Mouse (Mus musculus): ENCODE data around the gene Tmem269.

Gene Tmem269

DNA sequence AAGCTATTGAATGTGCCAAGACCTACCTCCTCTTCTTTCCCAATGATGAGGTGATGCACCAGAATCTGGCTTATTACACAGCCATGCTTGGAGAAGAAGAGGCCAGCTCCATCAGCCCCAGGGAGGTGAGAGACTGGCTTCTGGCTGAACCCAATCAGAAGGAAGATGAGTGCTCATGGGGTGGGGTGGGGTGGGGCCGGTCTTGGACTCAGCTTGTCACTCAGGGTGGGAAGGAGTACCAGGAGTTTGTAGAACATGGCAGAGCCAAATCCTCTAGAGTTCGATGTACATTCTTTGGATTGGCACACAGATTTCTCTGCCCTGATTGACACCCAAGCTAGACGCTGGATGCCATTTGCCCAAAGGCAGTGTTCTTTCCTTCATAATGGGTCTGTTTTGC, 20.6 kb upstream of the Tmem269 start:
- CTCF ChIA-PET = interaction anchor here (0.9 to 1.1 kb wide), 2 partner anchors 21 to 101 kb away, joined by 4 to 5 read pairs; partner anchors contain the start of gene Tmem269

- CTCF ChIA-PET = no interaction called here
Observed at GRCm38 (mm10) chr4:119234348-119234747, 16.3 kb upstream of the Tmem269 start.

DNA sequence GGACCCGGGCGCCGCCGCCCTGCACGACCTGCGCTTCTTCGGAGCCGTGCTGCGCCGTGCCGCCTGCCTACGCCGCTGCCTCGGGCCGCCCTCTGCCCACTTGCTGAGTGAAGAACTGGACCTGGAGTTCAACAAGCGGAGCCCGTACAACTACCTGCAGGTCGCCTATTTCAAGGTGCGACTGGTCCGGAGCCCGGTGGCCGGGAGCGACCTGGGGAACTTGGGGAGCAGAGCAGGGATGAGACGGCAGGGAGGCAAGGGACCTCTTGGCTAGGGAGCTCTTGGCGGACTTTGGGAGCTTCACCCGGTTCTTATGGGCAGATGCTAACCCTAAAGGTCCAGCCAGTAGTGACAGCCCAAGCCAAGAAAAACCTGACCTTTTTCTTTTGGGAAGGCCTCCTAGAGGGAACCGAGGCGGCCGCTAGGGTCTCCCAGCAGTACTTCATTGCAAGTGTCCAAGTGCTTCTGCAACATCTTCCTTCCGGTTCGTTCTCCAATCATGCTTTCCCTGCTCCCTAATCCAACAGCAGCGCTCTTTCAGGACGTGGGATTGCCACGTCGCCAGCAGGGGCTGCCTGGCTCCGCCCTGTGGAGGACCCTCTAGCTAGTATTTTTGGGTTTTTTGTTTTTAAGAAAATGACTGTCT, 15.4 kb upstream of the Tmem269 start:
- CTCF ChIA-PET = no interaction called here

GRCm38 (mm10) chr4:119232410-119233255, 14.6 kb upstream of the Tmem269 start, which contains the start of the genes AU022252 and P3h1:
AU022252 (minus strand) TSS chr4:119232712.
P3h1 (plus strand) TSS chr4:119232915.
- CTCF ChIA-PET = interaction anchor here (0.8 kb wide), 1 partner anchor 9 kb away, joined by 20 read pairs; no protein-coding TSS in a partner anchor

DNA sequence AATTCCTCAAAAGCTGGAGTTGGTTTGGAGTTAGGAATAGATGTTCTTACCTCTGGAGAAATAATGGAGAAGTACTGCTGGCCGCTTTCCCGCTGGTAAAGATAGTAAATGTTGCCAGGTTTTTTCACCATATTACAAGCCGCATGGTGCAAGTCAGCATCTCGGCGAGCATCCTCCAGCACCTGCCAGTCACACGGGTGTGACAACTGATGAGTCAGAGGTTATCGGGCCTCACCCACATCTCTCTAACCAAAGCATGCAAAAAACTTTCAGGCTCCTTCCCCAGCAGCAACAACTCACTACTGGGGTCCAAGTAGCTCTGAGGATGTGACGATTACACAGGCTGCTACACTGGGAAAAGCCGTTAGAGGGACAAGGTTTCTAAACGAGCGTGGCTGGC, 8.7 kb upstream of the Tmem269 start:
- CTCF ChIA-PET = no interaction called here

- CTCF ChIA-PET = no interaction called here
Observed at GRCm38 (mm10) chr4:119225719-119226118, 7.7 kb upstream of the Tmem269 start.

GRCm38 (mm10) chr4:119224534-119224933, 6.5 kb upstream of the Tmem269 start:
- CTCF ChIA-PET = no interaction called here

DNA sequence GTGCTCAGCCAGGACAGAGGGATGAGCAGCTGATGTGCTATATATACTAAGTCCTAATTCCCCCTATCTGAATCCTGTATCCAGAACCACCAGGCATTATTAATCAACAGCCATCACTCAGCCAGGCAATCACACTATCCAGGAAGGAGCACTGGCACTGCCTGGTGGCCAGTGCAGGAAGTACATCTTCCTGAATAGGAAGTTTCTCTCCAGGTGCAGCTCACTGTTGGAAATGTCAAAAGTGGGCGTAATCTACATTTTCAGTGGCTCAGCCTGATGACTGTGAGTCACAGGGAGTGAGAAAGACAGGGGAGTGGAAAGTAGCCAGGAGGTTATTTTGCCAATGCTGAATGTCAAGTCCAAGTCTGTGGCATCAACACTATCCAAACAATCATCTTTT, 5.7 kb upstream of the Tmem269 start:
- CTCF ChIA-PET = interaction anchor here (0.7 kb wide), 3 partner anchors 9 to 122 kb away, joined by 3 to 20 read pairs (median 4); partner anchors contain the start of genes AU022252 and P3h1

DNA sequence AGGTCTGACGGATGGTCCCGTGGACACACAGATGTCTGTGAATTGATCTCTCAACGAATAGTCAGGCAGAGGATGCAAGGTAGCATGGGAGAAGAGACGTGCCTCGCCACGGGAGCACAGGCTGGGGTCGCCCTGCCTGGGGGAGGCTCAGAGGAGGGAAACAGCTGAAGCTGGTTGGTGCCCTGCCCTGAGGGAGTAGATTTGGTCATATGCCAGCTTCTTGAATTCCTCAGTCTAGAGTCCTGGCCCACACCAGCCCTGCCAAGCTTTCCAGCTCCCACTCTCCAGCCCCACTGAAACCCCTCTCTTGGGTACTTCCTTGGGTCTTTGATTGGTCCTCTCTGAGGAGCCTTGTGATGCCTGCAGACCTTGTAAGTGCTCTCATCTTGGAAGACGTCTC, 1.4 kb downstream of the Tmem269 start:
- CTCF ChIA-PET = no interaction called here

DNA sequence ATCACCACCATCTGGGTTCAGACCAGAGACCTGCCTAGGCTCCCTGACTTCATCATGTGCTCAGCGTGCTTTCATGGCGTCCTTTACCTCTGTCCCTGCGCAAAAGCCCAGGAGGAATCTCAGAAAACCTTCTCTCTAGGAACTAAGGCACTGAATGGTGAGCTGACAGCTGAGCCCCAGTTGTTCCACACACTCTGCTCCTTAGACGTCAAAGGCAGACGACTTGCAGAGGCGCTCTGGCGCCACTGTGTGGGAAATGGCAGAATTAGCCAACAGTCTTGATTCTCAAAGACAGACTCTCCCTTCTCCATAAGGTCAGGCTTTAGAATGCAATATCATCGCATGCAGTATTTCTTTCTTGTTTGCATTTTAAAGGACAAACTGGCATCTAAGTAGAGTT, 13.3 kb downstream of the Tmem269 start:
- CTCF ChIA-PET = no interaction called here

- CTCF ChIA-PET = interaction anchor here (0.8 kb wide), 1 partner anchor 194 kb away, joined by 11 read pairs; no protein-coding TSS in a partner anchor
Observed at GRCm38 (mm10) chr4:119198105-119198504, 19.9 kb downstream of the Tmem269 start.

- CTCF ChIA-PET = interaction anchor here (0.5 to 0.9 kb wide), 4 partner anchors 136 to 773 kb away, joined by 3 to 5 read pairs (median 4); no protein-coding TSS in a partner anchor
Observed at GRCm38 (mm10) chr4:119195582-119196320, 22.3 kb downstream of the Tmem269 start.

- CTCF ChIA-PET = interaction anchor here (0.5 to 0.9 kb wide), 5 partner anchors 130 to 1631 kb away, joined by 3 to 6 read pairs (median 4); no protein-coding TSS in a partner anchor
Observed at GRCm38 (mm10) chr4:119194909-119195581, 23.0 kb downstream of the Tmem269 start, which contains the start of gene Svbp. Svbp (plus strand) TSS chr4:119195306.

- CTCF ChIA-PET = interaction anchor here (0.7 to 1.2 kb wide), 4 partner anchors 8 to 53 kb away, joined by 3 to 8 read pairs (median 4); no protein-coding TSS in a partner anchor
Observed at GRCm38 (mm10) chr4:119192757-119193156, 25.3 kb downstream of the Tmem269 start.

DNA sequence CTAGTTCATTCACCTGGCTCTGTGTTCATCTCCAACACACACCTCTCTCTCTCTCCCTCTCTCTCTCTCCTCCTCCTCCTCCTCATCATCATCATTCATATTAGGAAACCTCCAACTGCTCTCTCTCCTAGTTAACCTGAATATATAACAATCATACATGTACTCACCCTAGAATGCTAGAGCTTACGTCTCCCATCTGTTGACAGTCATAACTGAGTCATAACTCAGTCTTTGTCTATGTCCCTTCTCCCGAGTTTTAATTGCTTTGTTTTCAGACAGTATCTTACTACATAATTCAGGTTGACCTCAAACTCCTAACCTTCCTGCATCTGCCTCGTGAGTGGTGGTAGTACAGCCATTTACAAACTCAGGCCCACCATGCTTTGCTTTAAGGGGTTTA, 26.7 kb downstream of the Tmem269 start:
- CTCF ChIA-PET = interaction anchor here (0.7 kb wide), 1 partner anchor 60 kb away, joined by 3 read pairs; no protein-coding TSS in a partner anchor

DNA sequence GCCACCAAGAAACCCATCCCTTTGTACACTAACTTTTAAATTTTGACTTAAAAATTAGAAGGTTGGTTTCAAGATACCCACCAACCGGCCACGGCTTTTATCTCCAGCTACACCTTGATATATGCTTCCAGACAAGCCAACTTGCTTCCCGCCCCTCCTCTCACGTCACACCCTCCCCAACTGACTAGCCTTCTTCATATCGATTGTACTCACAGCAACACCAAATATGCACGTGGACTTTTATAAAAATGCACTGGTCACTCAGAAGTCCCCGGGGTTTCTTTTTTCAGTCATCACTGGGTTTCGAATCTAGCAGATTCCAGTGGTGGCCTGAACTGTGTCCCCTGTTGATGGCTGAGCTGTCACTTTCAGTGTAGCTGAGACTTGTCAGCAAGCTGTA, 27.4 kb downstream of the Tmem269 start:
- CTCF ChIA-PET = interaction anchor here (0.7 kb wide), 1 partner anchor 60 kb away, joined by 3 read pairs; no protein-coding TSS in a partner anchor

GRCm38 (mm10) chr4:119189864-119190263, 28.2 kb downstream of the Tmem269 start, which contains the start of gene Ermap:
Ermap (minus strand) TSS chr4:119190011.
- CTCF ChIA-PET = interaction anchor here (0.6 to 0.7 kb wide), 2 partner anchors 17 to 543 kb away, joined by 3 read pairs; no protein-coding TSS in a partner anchor

DNA sequence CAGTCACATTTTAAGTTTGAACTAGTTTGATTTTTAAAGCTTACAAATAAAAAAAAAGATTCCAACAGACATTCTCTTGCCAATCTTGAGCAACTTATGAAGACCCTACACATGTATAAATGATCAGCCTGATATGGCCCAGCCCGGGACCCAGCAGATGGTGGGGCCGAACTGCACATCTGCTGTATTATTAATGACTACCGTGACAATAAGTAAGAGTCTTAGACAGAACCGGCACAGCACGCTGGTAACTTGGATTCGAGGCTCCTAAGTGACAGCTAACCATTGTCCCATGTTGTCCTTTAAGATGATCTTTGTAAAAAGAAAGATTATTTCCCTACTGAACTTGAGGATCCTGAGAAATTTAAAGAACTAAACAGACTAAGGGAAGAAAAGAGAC, 28.6 kb downstream of the Tmem269 start:
- CTCF ChIA-PET = interaction anchor here (0.6 to 0.7 kb wide), 2 partner anchors 16 to 543 kb away, joined by 3 read pairs; no protein-coding TSS in a partner anchor

- CTCF ChIA-PET = no interaction called here
Observed at GRCm38 (mm10) chr4:119188060-119188785, 29.8 kb downstream of the Tmem269 start.

DNA sequence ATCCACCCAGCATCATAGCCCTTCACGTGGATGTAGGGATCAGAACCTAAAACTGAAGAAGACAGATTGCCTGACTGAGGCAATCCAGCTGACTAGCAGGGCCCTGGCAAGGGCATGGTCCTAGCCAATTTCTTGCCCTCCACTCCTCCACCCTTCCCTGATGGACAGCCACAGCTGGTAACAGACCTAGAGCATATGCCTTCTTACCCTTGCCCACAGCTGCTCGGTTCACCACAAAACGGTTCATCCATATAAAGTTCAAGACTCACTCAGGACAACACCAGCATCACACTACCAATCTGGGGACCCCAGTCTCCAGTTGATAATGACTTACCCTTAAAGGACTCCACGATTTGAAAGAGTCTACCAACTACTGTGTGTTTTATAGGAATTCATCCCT, 32.2 kb downstream of the Tmem269 start:
- CTCF ChIA-PET = no interaction called here

Measured in spleen, embryonic (tissue).